Mouse (Mus musculus): ENCODE measurements around the gene Prkar1b.

GRCm38 (mm10) chr5:139166781-139167361, 17.1 kb upstream of the Prkar1b start:
- TF ChIP-seq MYOG (IDR thresholded peaks at IDR 0.05; ENCODE audit: control insufficient read depth in 1 of 3, insufficient read depth in 1 of 3, insufficient read length in 2 of 3, low read depth in 2 of 3), result no peak
- no peak for TF ChIP-seq USF1 (IDR thresholded peaks at IDR 0.05; ENCODE audit: low read depth)
- no peak for TF ChIP-seq TCF12 (IDR thresholded peaks at IDR 0.05; ENCODE audit: insufficient read depth, poor library complexity, severe bottlenecking)
- TF ChIP-seq E2F4 (IDR thresholded peaks at IDR 0.05; ENCODE audit: insufficient read depth), result no peak
- TF ChIP-seq POLR2A (IDR thresholded peaks at IDR 0.05; ENCODE audit: insufficient read length, low read depth), result no peak
